Mouse (Mus musculus): ENCODE measurements around the gene Tmem140. TPM values are rescaled to one million over a fixed set of nuclear protein-coding genes. Genes with fewer than 3 reads are reported as not detected.

Gene Tmem140
- polyA plus RNA-seq, 1 experiment from 2014 or later, result 1.6 TPM

DNA sequence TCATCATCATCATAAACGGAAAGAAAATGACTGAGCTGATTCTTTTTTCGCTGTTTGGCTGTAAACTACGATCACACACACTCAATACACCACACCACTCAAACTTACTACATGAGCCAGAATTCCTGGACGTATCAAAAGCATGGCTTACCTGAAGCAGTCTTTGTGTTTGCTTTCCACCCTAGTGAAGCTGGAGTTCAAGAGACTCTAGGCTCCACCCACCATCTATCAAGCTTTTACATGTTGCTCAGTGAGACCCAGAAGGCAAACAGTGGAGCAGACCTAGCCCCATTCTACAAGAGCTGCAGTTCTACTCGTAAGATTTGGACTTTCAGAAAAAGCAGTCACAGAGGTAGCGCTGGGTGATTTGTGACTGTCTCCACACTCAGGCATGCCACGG, 39.6 kb downstream of the Tmem140 start:
- no peak overlapping the region for H3K9ac ChIP-seq
- H3K27ac ChIP-seq, result no peak overlapping the region
- 0 out of 2 replicates have a peak, but pooled peaks cover 2% of the 10 kb centered on the region for H3K4me1 ChIP-seq (replicated peaks)
- H3K4me2 ChIP-seq, result no peak overlapping the region
- no peaks in the 10 kb centered on the region for H3K27me3 ChIP-seq
- no peaks in the 10 kb centered on the region for H3K9me3 ChIP-seq
- H3K4me3 ChIP-seq, result no peak overlapping the region
- 89% methylated on average over 7 of the region's 7 CpGs for WGBS
- no peak for ATAC-seq (ENCODE audit: low FRiP score)
- H3K36me3 ChIP-seq, result peaks cover 87% of the 10 kb centered on the region

DNA sequence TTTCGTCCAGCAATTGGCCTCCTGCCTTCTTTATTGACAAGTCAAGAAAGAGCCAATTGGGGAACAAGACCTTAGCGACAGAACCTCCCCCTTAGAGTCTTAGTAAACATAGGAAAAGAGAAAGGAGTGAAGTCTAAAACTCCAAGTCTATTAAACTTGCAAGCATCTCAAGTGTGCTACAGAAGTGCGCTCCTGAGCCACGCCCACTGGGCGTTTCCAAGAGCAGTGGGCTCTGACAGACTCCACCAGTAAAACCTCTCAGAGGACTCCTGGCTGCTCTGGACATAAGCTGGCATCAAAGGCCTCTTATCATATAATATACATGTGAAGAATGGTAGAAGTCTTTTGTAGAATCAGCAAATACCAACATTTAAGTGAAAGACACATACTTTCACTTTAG, 40.5 kb downstream of the Tmem140 start:
- Histone ChIP-seq H3K4me3 (no peak overlapping the region), H3K36me3 (peaks cover 85% of the 10 kb centered on the region), H3K9ac (no peak overlapping the region), H3K27ac (no peak overlapping the region), H3K27me3 (no peaks in the 10 kb centered on the region), H3K4me2 (no peak overlapping the region), H3K4me1 (replicated peaks) (0 out of 2 replicates have a peak, but pooled peaks cover 2% of the 10 kb centered on the region), H3K9me3 (no peaks in the 10 kb centered on the region)
- no peak for ATAC-seq (ENCODE audit: low FRiP score)
- WGBS, result 86% methylated on average over 5 of the region's 5 CpGs

DNA sequence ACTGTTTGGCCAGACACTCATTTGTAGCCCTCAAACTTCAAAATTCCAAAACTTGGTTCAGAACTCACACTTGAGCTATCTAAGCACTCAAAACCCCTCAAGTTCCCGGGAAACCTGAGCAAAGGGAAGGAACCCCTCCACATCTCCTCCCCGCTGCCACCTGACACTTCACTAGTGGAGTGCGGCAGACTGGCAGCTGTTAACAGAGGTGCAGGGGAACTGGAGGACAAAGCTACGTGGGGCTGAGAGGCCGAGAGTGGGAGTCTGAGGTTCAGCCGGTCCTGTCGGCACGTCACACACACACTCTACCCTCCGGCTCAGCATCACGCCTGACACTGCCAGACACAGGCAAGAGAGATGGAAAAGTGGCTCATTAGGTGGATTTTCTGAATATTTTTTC, 40.9 kb downstream of the Tmem140 start:
- H3K4me1 ChIP-seq (replicated peaks), result peaks cover 6% of the 10 kb centered on the region
- WGBS, result 93% methylated on average over 10 of the region's 10 CpGs
- no peak for ATAC-seq (ENCODE audit: low FRiP score)
- H3K27ac ChIP-seq, result no peak overlapping the region
- no peaks in the 10 kb centered on the region for H3K9me3 ChIP-seq
- H3K9ac ChIP-seq, result no peak overlapping the region
- H3K4me2 ChIP-seq, result no peak overlapping the region
- H3K36me3 ChIP-seq, result peaks cover 88% of the 10 kb centered on the region
- no peak overlapping the region for H3K4me3 ChIP-seq
- no peaks in the 10 kb centered on the region for H3K27me3 ChIP-seq

DNA sequence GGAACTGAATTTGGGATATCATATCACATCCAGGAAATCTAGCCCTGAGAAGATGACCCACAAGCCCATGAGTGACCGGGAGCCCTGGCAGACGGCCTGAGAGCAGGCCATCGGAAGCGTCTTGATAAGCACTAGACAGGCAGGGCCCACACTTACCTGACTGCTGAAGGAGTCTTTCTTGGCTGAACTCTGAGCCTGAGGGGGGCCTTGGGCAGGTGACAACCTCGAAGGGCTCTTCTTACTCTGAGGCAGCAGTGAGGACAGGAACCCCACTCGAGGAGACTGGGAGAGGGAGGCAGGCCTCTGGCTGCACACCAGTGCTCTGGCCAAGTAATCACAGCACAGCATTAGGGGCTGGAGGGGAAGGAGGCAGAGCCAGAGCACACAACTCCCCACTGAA, 41.4 kb downstream of the Tmem140 start:
- H3K27me3 ChIP-seq, result no peaks in the 10 kb centered on the region
- H3K9me3 ChIP-seq, result no peaks in the 10 kb centered on the region
- no peak for ATAC-seq (ENCODE audit: low FRiP score)
- H3K4me3 ChIP-seq, result no peak overlapping the region
- peaks cover 84% of the 10 kb centered on the region for H3K36me3 ChIP-seq
- 91% methylated on average over 6 of the region's 6 CpGs for WGBS
- H3K9ac ChIP-seq, result no peak overlapping the region; the same call in 1 of the 2 replicates
- peaks cover 11% of the 10 kb centered on the region for H3K4me1 ChIP-seq (replicated peaks)
- no peak overlapping the region for H3K27ac ChIP-seq
- no peak overlapping the region for H3K4me2 ChIP-seq

DNA sequence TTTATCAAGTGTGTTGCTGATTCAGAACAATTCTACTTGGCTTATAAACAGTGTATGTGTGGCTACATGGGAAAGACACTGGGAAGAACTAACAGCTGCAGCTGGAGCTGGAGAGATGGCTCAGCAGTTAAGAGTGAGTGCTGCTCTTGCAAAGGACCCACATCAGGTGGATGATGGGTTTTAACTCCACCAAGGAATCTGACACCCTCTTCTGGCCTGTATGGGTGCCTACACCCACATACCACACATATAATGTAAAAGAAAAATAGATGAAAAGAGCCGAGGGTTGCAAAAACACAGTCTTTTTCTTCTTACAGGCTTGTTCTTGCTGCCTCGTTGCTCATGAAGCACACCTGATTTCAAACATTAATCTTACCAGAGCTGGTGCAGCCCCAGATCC, 43.2 kb downstream of the Tmem140 start:
- Histone ChIP-seq H3K9me3 (no peaks in the 10 kb centered on the region), H3K9ac (no peak overlapping the region), H3K4me1 (replicated peaks) (peaks cover 19% of the 10 kb centered on the region), H3K27ac (no peak overlapping the region), H3K4me3 (no peak overlapping the region), H3K36me3 (peaks cover 68% of the 10 kb centered on the region), H3K27me3 (no peaks in the 10 kb centered on the region), H3K4me2 (no peak overlapping the region)
- WGBS, result 89% methylated on average over 2 of the region's 2 CpGs
- ATAC-seq (ENCODE audit: low FRiP score), result no peak

DNA sequence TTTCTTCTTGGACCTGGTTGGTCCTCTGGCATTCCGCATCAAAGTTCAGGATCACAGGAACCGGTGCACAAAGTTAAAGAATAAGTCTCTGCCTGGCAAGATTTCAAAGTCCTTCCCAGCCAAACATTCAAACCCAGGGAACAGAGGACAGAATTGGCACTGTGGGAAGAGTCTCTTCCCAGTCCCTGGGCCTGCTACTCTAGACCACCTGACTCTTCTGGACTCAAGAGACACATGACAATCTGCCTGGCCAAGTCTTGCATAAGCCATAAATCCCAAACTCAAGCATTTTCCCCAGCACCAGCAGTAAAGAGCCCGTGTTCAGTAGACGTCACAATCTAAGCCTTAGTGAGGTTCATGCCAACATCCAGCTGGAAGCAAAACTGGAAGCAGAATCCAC, 43.7 kb downstream of the Tmem140 start:
- no peaks in the 10 kb centered on the region for H3K27me3 ChIP-seq
- H3K4me1 ChIP-seq (replicated peaks), result peaks cover 19% of the 10 kb centered on the region
- H3K9me3 ChIP-seq, result no peaks in the 10 kb centered on the region
- 95% methylated on average over 4 of the region's 4 CpGs for WGBS
- no peak overlapping the region for H3K27ac ChIP-seq
- peaks cover 62% of the 10 kb centered on the region for H3K36me3 ChIP-seq
- H3K9ac ChIP-seq, result no peak overlapping the region
- H3K4me3 ChIP-seq, result no peak overlapping the region
- H3K4me2 ChIP-seq, result no peak overlapping the region
- ATAC-seq (ENCODE audit: low FRiP score), result no peak

DNA sequence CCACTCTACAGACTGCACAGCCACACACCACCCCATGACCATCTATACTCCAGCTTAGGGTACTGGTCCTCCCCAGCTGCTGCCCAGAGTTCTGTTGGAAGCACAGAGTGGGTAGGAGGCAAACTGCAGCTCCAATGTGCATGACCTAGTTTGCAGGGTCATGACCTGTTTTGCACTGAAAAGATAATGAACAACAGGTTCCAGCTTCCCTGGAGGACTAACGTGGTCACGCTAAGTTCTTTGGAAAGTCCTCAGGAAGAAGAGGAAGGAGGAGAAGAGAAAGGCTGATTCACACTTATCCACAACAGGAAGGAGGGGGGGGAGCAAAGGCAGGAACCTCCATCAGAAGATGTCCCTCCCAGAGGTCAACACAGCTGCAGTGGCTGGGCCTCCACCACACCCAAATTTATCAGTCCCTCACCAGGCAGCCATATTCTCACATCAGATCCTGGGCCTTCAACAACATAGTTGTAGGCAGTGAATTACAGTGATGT, 44.2 kb downstream of the Tmem140 start:
- peaks cover 19% of the 10 kb centered on the region for H3K4me1 ChIP-seq (replicated peaks)
- no peak overlapping the region for H3K9ac ChIP-seq
- no peak for ATAC-seq (ENCODE audit: low FRiP score)
- no peak overlapping the region for H3K4me2 ChIP-seq
- WGBS, result 60% methylated on average over 2 of the region's 2 CpGs
- H3K4me3 ChIP-seq, result no peak overlapping the region
- H3K36me3 ChIP-seq, result peaks cover 58% of the 10 kb centered on the region
- H3K27me3 ChIP-seq, result no peaks in the 10 kb centered on the region
- no peak overlapping the region for H3K27ac ChIP-seq
- H3K9me3 ChIP-seq, result no peaks in the 10 kb centered on the region

DNA sequence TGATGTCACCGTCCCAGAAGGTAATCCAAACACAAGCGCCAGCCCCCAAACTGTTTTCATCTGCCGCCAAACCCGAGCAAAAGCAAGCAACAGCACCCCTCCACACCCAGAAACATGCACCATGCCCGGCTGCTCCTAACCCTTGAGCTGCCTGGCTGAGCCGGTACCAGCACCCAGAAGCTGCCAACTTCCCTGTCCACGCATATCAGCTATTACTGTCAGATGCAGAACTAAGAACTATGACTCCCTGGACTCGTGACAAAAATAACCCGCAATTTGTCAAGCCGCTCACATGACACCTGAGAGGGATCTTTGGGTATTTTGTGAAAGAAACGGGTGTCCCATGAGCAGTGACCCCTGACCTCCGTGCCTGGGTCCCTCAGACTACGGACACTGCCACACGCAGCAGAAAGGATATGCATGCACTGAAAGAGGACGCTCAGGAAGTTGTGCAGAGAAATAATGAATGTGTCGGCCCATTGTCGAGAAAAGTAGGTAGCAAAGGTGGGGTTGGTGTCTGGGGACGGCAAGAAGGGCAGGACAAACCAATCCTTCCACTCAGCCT, 44.8 kb downstream of the Tmem140 start:
- no peak overlapping the region for H3K4me2 ChIP-seq
- H3K9ac ChIP-seq, result no peak overlapping the region
- no peak for ATAC-seq (ENCODE audit: low FRiP score)
- H3K36me3 ChIP-seq, result peaks cover 54% of the 10 kb centered on the region
- no peak overlapping the region for H3K4me3 ChIP-seq
- H3K27me3 ChIP-seq, result no peaks in the 10 kb centered on the region
- WGBS, result 91% methylated on average over 18 of the region's 18 CpGs
- peaks cover 19% of the 10 kb centered on the region for H3K4me1 ChIP-seq (replicated peaks)
- no peaks in the 10 kb centered on the region for H3K9me3 ChIP-seq
- no peak overlapping the region for H3K27ac ChIP-seq

DNA sequence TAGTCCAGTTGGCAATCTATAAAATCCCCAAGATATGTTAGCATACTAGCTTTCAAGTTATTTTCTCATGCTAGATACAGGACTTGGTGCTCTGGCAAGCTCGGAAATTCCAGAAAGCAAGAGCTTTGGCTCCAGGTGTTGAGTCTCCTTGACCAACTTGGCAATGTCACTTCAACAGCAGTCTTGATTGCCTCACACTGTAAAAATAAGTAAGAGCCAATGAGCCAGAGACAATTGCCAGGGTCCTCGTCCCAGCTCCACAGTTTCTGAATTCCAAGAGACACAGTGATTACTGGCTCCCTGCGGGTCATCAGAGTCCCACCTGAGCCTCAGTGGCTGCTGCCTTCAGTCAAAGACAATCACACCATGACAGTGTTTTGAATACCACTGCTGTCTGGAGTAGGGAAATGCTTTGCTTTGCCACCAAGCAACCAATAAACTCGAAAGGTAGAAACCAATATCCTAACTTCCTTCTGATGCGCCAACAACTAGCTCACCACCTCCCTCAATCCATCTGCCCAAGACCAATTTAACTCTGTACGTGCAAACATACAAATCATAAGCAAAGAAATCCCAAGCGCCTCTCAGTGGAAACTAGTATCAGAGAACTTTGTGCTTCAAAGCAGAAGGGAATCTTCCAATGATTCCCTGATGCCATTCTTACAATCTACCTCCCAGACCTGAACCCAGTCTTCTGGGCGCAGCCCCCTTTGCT, 46.8 kb downstream of the Tmem140 start:
- WGBS, result 54% methylated on average over 8 of the region's 8 CpGs
- Histone ChIP-seq H3K9ac (peak overlapping the region; percentile 82), H3K9me3 (no peaks in the 10 kb centered on the region), H3K27me3 (no peaks in the 10 kb centered on the region), H3K27ac (peak overlapping the region; percentile 90), H3K4me2 (peak overlapping the region; percentile 72), H3K4me3 (peak overlapping the region; percentile 73), H3K4me1 (replicated peaks) (peaks cover 19% of the 10 kb centered on the region), H3K36me3 (peaks cover 36% of the 10 kb centered on the region)
- ATAC-seq (ENCODE audit: low FRiP score), result no peak

DNA sequence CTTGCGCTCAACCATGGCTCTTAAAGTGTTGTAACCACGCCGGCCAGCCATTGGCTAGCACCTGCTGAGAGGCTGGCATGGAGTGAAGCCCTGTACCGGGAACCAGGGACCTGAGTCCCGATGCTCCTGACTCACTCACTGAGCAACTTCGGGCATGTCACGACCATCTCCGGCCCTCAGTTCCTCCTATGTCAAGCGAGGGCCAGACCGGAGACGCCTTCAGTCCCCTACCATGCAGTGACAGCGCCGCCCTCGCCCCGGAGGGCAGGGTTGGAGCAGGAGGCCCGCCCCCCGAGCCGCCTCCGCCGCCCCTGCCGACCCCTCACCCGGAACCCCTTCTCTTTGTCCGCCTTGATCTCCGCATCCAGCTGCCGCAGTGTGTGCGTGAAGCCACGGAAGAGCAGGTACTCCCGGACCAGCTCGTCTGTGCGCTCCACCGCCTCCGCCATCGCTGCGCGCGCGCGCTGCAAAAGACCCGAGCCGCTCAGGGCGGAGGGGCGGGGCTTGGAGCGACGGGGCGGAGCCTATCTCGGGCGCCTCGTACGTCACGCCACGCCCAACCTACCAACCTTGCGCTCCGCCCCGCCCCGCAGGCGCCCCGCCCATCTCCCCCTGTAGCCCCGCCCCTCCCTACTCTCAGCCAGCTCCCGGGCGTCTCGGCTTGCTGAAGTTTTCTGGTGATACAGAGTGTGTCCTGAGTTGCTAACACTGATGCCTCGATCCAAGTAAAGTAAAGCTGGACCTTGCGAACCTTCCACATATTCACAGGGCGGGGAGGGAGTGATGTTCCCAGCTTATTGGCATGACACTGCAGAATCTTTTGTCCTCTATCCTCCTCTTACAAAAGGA, 47.6 kb downstream of the Tmem140 start, which contains the start of gene Wdr91:
TSS of gene Wdr91 (minus strand) at position 506 of the 849 bp plus-strand sequence.
- peak within 1 kb of the TSS; percentile 72 for H3K4me2 ChIP-seq
- H3K27ac ChIP-seq, result peak within 1 kb of the TSS; percentile 90
- H3K27me3 ChIP-seq, result no peaks in the 10 kb centered on the region
- peak within 1 kb of the TSS; percentile 82 for H3K9ac ChIP-seq
- H3K4me3 ChIP-seq, result peak within 1 kb of the TSS; percentile 73
- H3K36me3 ChIP-seq, result peaks cover 28% of the 10 kb centered on the region
- H3K4me1 ChIP-seq (replicated peaks), result peaks cover 19% of the 10 kb centered on the region
- no peaks in the 10 kb centered on the region for H3K9me3 ChIP-seq
- ATAC-seq (ENCODE audit: low FRiP score), result peak; percentile 94
- WGBS, result under 1% methylated on average over 55 of the region's 64 CpGs

DNA sequence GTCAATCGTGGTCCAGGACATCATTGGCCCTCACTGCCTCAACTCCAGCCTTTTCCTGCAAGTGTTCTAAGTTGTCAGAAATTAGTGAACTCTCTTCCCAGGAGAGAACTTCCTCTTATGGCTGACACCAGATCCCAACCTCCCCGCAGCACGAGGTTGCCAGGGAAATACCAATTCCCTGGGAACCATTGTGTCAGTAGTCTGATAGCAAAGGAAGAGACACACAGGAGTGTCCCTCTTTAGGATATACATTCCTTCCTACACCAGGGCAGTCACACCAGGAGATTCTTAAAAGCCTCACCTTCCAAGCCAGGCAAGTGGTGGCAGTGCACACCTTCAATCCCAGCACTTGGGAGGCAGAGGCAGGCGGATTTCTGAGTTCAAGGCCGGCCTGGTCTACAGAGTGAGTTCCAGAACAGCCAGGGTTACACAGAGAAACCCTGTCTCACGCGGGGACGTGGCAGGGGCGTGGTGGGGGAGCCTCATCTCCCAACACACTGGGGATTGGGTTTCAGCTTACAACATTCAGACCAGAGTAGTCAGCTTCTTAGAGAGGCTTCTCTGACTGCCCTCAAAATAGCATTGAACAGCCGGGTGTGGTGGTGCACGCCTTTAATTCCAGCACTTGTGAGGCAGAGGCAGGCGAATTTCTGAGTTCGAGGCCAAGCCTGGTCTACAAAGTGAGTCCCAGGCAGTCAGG, 50.5 kb downstream of the Tmem140 start:
- Histone ChIP-seq H3K4me3 (no peak overlapping the region), H3K4me2 (no peak overlapping the region), H3K9ac (no peak overlapping the region), H3K4me1 (replicated peaks) (peaks cover 16% of the 10 kb centered on the region), H3K27me3 (no peaks in the 10 kb centered on the region), H3K9me3 (no peaks in the 10 kb centered on the region), H3K36me3 (0 out of 2 replicates have a peak, but pooled peaks cover 4% of the 10 kb centered on the region), H3K27ac (no peak overlapping the region)
- ATAC-seq (ENCODE audit: low FRiP score), result no peak
- WGBS, result 90% methylated on average over 13 of the region's 13 CpGs

DNA sequence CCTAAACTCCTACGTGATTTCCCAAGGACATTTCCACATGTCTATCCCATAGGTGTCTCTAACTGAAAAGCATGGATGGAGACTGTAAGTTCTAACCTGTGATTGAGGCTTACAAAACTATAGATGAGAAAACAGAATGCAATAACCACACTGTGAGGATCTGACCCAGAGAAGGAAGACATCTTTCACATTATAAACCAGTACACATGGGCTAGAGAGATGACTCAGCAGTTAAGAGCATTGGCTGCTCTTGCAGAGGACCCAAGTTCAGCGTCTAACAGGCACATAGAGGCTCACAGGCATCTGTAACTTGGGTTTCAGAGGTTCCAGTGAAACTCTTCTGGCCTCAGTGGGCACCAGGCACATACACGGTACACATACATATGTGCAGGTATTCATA, 51.5 kb downstream of the Tmem140 start:
- Histone ChIP-seq H3K36me3 (no peaks in the 10 kb centered on the region), H3K9me3 (no peaks in the 10 kb centered on the region), H3K9ac (no peak overlapping the region), H3K4me1 (replicated peaks) (peaks cover 7% of the 10 kb centered on the region), H3K27ac (no peak overlapping the region), H3K27me3 (no peaks in the 10 kb centered on the region), H3K4me3 (no peak overlapping the region), H3K4me2 (no peak overlapping the region)
- no peak for ATAC-seq (ENCODE audit: low FRiP score)
- 92% methylated on average over 3 of the region's 3 CpGs for WGBS

All from hindbrain, embryonic 13.5 days (tissue).